Mouse (Mus musculus): ENCODE data around the gene Cib3. TPM values are rescaled to one million over a fixed set of nuclear protein-coding genes. Genes with fewer than 3 reads are reported as not detected.

The Cib3 gene
- polyA plus RNA-seq (2016; fragmentation: Nextera tagmentation; extraction: Ambion mirVana) = not detected in 2 replicates

DNA sequence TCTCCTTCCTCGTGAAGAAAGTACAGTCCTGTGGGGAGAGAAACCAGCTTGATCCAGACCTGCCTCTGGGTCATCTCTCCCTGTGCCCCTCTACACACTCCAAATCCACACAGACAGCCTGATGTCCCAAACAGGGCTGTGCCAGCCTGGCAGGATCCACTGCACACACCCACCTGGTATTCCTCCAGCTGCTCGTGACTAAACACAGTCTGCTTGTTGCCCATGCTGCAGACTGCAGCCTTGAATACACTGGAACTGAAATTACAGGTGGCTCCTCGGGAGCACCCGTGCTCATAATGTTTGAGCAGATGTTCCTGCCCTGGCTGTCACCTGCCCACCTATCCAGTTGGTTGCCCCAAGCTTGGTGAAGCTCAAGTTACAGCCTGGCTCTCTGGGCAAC lies at the start of gene Cib3:
TSS of gene Cib3 (minus strand) at position 87 of the 400 bp plus-strand sequence.
- no peaks in the 10 kb centered on the region for H3K36me3 ChIP-seq
- H3K27ac ChIP-seq (ENCODE audit: poor library complexity, severe bottlenecking) = no peak within 1 kb of the TSS
- H3K9ac ChIP-seq = no peak within 1 kb of the TSS
- no peak within 1 kb of the TSS for H3K4me3 ChIP-seq
- ATAC-seq (ENCODE audit: insufficient number of reproducible peaks, low FRiP score) = no peak
- whole genome bisulfite sequencing = 65% methylated on average over 4 of the region's 4 CpGs
- H3K4me1 ChIP-seq (replicated peaks) = no peaks in the 10 kb centered on the region
- peaks cover 21% of the 10 kb centered on the region for H3K27me3 ChIP-seq (replicated peaks)
- H3K4me2 ChIP-seq = no peak within 1 kb of the TSS
- H3K9me3 ChIP-seq (replicated peaks) = no peaks in the 10 kb centered on the region

DNA sequence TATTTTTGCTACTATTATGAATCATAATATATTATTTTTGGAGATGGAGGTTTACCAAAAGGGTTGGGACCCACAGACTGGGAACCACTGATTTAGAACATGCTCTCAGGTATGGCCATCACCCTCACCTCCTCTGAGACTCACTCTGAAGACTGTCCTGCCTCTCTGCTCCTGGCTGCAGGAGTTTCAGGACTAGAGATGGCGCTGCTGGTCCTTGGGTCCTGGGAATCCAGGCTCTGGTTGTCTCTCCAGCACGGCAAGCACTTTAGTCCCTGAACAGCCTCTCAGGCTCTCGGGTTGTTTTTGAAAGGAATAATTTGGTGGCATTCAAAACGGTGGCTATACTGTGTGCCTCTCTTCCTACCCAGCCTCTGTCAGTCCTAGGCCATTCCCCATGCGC lies 49.2 kb upstream of the Cib3 start:
- Histone ChIP-seq H3K9me3 (replicated peaks) (no peaks in the 10 kb centered on the region), H3K27me3 (replicated peaks) (no peaks in the 10 kb centered on the region), H3K4me3 (no peak overlapping the region), H3K27ac (ENCODE audit: poor library complexity, severe bottlenecking) (no peak overlapping the region), H3K9ac (no peak overlapping the region), H3K4me2 (no peak overlapping the region), H3K36me3 (peaks cover 2% of the 10 kb centered on the region), H3K4me1 (replicated peaks) (peaks cover 21% of the 10 kb centered on the region)
- no peak for ATAC-seq (ENCODE audit: insufficient number of reproducible peaks, low FRiP score)
- 41% methylated on average over 5 of the region's 5 CpGs for WGBS

- H3K4me2 ChIP-seq = no peak overlapping the region
- no peaks in the 10 kb centered on the region for H3K27me3 ChIP-seq (replicated peaks)
- H3K4me1 ChIP-seq (replicated peaks) = peaks cover 21% of the 10 kb centered on the region
- H3K27ac ChIP-seq (ENCODE audit: poor library complexity, severe bottlenecking) = no peak overlapping the region
- H3K9me3 ChIP-seq (replicated peaks) = no peaks in the 10 kb centered on the region
- H3K4me3 ChIP-seq = no peak overlapping the region
- H3K9ac ChIP-seq = no peak overlapping the region
- H3K36me3 ChIP-seq = peaks cover 6% of the 10 kb centered on the region
- ATAC-seq (ENCODE audit: insufficient number of reproducible peaks, low FRiP score) = no peak
Measured at GRCm38 (mm10) chr8:72261431-72261830, 48.8 kb upstream of the Cib3 start.

- Histone ChIP-seq H3K36me3 (peaks cover 7% of the 10 kb centered on the region), H3K27ac (ENCODE audit: poor library complexity, severe bottlenecking) (peak overlapping the region; percentile 29; the same call in 1 of the 2 replicates), H3K4me2 (no peak overlapping the region), H3K4me3 (no peak overlapping the region), H3K9ac (no peak overlapping the region), H3K27me3 (replicated peaks) (no peaks in the 10 kb centered on the region), H3K4me1 (replicated peaks) (peaks cover 21% of the 10 kb centered on the region), H3K9me3 (replicated peaks) (no peaks in the 10 kb centered on the region)
- ATAC-seq (ENCODE audit: insufficient number of reproducible peaks, low FRiP score) = peak; percentile 37; the same call in 1 of the 2 replicates
- 19% methylated on average over 2 of the region's 2 CpGs for WGBS
Measured at GRCm38 (mm10) chr8:72261019-72261418, 48.4 kb upstream of the Cib3 start.

GRCm38 (mm10) chr8:72260585-72260984 lies 47.9 kb upstream of the Cib3 start:
- Histone ChIP-seq H3K36me3 (peaks cover 11% of the 10 kb centered on the region), H3K27ac (ENCODE audit: poor library complexity, severe bottlenecking) (peak overlapping the region; percentile 29; the same call in 1 of the 2 replicates), H3K27me3 (replicated peaks) (no peaks in the 10 kb centered on the region), H3K9ac (no peak overlapping the region), H3K4me3 (no peak overlapping the region), H3K9me3 (replicated peaks) (no peaks in the 10 kb centered on the region), H3K4me1 (replicated peaks) (peaks cover 21% of the 10 kb centered on the region), H3K4me2 (no peak overlapping the region)
- WGBS = 48% methylated on average over 4 of the region's 4 CpGs
- no peak for ATAC-seq (ENCODE audit: insufficient number of reproducible peaks, low FRiP score)

GRCm38 (mm10) chr8:72259862-72260261 lies 47.2 kb upstream of the Cib3 start:
- Histone ChIP-seq H3K27me3 (replicated peaks) (no peaks in the 10 kb centered on the region), H3K4me2 (no peak overlapping the region), H3K9ac (no peak overlapping the region), H3K4me1 (replicated peaks) (peaks cover 21% of the 10 kb centered on the region), H3K27ac (ENCODE audit: poor library complexity, severe bottlenecking) (no peak overlapping the region), H3K4me3 (no peak overlapping the region), H3K9me3 (replicated peaks) (no peaks in the 10 kb centered on the region), H3K36me3 (peaks cover 18% of the 10 kb centered on the region)
- WGBS = 64% methylated on average over 2 of the region's 2 CpGs
- no peak for ATAC-seq (ENCODE audit: insufficient number of reproducible peaks, low FRiP score)

DNA sequence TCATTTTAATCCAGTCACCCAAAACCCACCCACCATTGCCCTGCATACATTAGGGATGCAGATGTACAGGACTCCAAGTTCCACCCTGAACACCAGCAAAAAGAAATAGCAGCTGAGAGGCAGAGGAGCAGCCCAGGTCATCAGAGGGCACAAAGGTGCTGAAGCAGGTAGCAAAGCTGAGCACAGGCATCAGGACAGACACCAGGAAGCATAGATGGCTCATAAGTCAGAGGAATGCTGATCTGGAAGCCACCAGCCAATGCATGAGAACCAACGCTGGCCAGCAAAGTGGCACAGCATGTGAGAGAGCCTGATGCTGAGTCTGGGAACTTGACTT lies 45.2 kb upstream of the Cib3 start:
- Histone ChIP-seq H3K4me1 (replicated peaks) (peaks cover 21% of the 10 kb centered on the region), H3K9me3 (replicated peaks) (no peaks in the 10 kb centered on the region), H3K36me3 (peaks cover 36% of the 10 kb centered on the region), H3K4me2 (no peak overlapping the region), H3K27me3 (replicated peaks) (no peaks in the 10 kb centered on the region), H3K9ac (no peak overlapping the region), H3K27ac (ENCODE audit: poor library complexity, severe bottlenecking) (no peak overlapping the region), H3K4me3 (no peak overlapping the region)
- WGBS = 96% methylated on average over 1 of the region's 1 CpGs
- ATAC-seq (ENCODE audit: insufficient number of reproducible peaks, low FRiP score) = no peak

GRCm38 (mm10) chr8:72257171-72257901 lies 44.7 kb upstream of the Cib3 start:
- H3K9me3 ChIP-seq (replicated peaks) = no peaks in the 10 kb centered on the region
- WGBS = 51% methylated on average over 7 of the region's 7 CpGs
- no peaks in the 10 kb centered on the region for H3K27me3 ChIP-seq (replicated peaks)
- no peak overlapping the region for H3K9ac ChIP-seq
- ATAC-seq (ENCODE audit: insufficient number of reproducible peaks, low FRiP score) = no peak; the same call in 1 of the 2 replicates
- H3K27ac ChIP-seq (ENCODE audit: poor library complexity, severe bottlenecking) = no peak overlapping the region
- no peak overlapping the region for H3K4me3 ChIP-seq
- no peak overlapping the region for H3K4me2 ChIP-seq
- H3K4me1 ChIP-seq (replicated peaks) = peaks cover 21% of the 10 kb centered on the region
- H3K36me3 ChIP-seq = peaks cover 41% of the 10 kb centered on the region

GRCm38 (mm10) chr8:72244610-72245009 lies 32.0 kb upstream of the Cib3 start:
- H3K9me3 ChIP-seq (replicated peaks) = no peaks in the 10 kb centered on the region
- H3K9ac ChIP-seq = no peak overlapping the region
- ATAC-seq (ENCODE audit: insufficient number of reproducible peaks, low FRiP score) = no peak
- peaks cover 39% of the 10 kb centered on the region for H3K36me3 ChIP-seq
- H3K27ac ChIP-seq (ENCODE audit: poor library complexity, severe bottlenecking) = no peak overlapping the region
- WGBS = 46% methylated on average over 2 of the region's 2 CpGs
- no peak overlapping the region for H3K4me3 ChIP-seq
- peaks cover 16% of the 10 kb centered on the region for H3K4me1 ChIP-seq (replicated peaks)
- no peak overlapping the region for H3K4me2 ChIP-seq
- H3K27me3 ChIP-seq (replicated peaks) = no peaks in the 10 kb centered on the region

- H3K9ac ChIP-seq = no peak overlapping the region
- H3K36me3 ChIP-seq = peaks cover 27% of the 10 kb centered on the region; the same call in 1 of the 2 replicates
- H3K27me3 ChIP-seq (replicated peaks) = no peaks in the 10 kb centered on the region
- no peak overlapping the region for H3K4me2 ChIP-seq
- no peak overlapping the region for H3K4me3 ChIP-seq
- H3K9me3 ChIP-seq (replicated peaks) = no peaks in the 10 kb centered on the region
- ATAC-seq (ENCODE audit: insufficient number of reproducible peaks, low FRiP score) = no peak
- peaks cover 21% of the 10 kb centered on the region for H3K4me1 ChIP-seq (replicated peaks)
- H3K27ac ChIP-seq (ENCODE audit: poor library complexity, severe bottlenecking) = no peak overlapping the region
- 91% methylated on average over 1 of the region's 1 CpGs for WGBS
Measured at GRCm38 (mm10) chr8:72242226-72242625, 29.6 kb upstream of the Cib3 start.

DNA sequence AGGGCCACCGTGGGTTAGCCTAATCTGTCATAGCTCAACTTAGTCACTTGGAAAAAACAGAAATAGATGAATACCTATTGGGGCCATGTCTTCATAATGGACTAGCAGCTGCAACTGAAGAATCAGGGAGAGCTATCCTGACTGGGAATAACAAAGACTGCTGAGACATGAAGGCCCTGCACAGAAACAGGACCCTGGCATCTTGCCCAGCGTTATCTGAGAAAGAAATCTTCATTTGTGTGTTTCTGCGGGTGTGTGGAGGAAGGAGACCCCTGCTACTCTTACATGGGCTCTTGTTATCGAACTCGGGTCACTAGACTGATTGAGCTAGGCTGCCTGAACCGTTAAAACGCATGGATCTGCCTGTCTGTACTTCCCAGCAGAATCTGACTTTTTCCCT lies 28.3 kb upstream of the Cib3 start:
- peak overlapping the region; percentile 73 for H3K4me3 ChIP-seq
- no peak overlapping the region for H3K27ac ChIP-seq (ENCODE audit: poor library complexity, severe bottlenecking)
- ATAC-seq (ENCODE audit: insufficient number of reproducible peaks, low FRiP score) = no peak
- peak overlapping the region; percentile 73 for H3K4me2 ChIP-seq
- 69% methylated on average over 7 of the region's 7 CpGs for WGBS
- H3K9me3 ChIP-seq (replicated peaks) = no peaks in the 10 kb centered on the region
- H3K27me3 ChIP-seq (replicated peaks) = no peaks in the 10 kb centered on the region
- H3K36me3 ChIP-seq = peaks cover 17% of the 10 kb centered on the region; the same call in 1 of the 2 replicates
- H3K9ac ChIP-seq = peak overlapping the region; percentile 77
- H3K4me1 ChIP-seq (replicated peaks) = peaks cover 21% of the 10 kb centered on the region

DNA sequence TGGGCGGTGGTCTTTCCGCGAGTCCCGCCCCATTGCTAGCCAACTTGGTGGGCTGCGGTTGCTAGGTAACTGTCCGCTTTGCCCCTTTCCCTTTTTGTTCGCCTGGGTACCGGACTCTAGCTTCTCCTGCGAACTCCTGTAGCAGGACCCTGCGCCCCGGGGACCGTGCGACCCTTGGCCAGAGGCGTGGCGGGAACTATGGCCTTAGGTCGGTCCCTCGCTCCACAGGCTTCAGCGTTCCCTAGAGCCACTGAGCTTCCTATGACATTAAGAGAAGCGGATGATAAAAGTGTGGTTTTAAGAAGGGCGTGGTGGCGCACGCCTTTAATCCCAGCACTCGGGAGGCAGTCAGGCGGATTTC lies 27.7 kb upstream of the Cib3 start:
- Histone ChIP-seq H3K4me1 (replicated peaks) (peaks cover 21% of the 10 kb centered on the region), H3K9ac (peak overlapping the region; percentile 77), H3K4me2 (peak overlapping the region; percentile 73), H3K27ac (ENCODE audit: poor library complexity, severe bottlenecking) (peak overlapping the region; percentile 94), H3K36me3 (peaks cover 17% of the 10 kb centered on the region; the same call in 1 of the 2 replicates), H3K9me3 (replicated peaks) (no peaks in the 10 kb centered on the region), H3K4me3 (peak overlapping the region; percentile 73), H3K27me3 (replicated peaks) (no peaks in the 10 kb centered on the region)
- ATAC-seq (ENCODE audit: insufficient number of reproducible peaks, low FRiP score) = peak; percentile 58
- 1% methylated on average over 24 of the region's 24 CpGs for WGBS
